In genomic region chr4:128997258-128997657, GRCm38 (mm10) we compare ENCODE assay signal across 17 mouse cellular contexts. TPM values are rescaled to one million over a fixed set of nuclear protein-coding genes. Genes with fewer than 3 reads are reported as not detected.
DNase-seq lines count a peak whose midpoint lies in the region; ATAC-seq and TF ChIP-seq lines count a peak whose summit lies in the region.
"Had no signal": no experiment of that assay in that cellular context is flagged by ENCODE, and none has a peak within 500 bp of the region (broad histone marks: within the 10 kb centered on the region; RNA-seq: fewer than 3 reads in every experiment).

No protein-coding gene starts in this region.

- TF ChIP-seq POLR2A in lung, adult 2 months (IDR thresholded peaks at IDR 0.05; ENCODE audit: borderline replicate concordance, extremely low read depth, low read depth, low read length): no peak

- DNase-seq in lung, postnatal 36 days: peak; percentile 23
- DNase-seq in lung, adult 2 months: no peak
- peak; percentile 60 for DNase-seq in c-Kit-positive CD71-positive TER-119-negative erythroid progenitor cells, embryonic 14.5 days (ENCODE audit: low read depth)
- no peak for DNase-seq in hindbrain, postnatal 0 days (ENCODE audit: low spot score)
- no peak for DNase-seq in forebrain, embryonic 14.5 days (ENCODE audit: low spot score)
- DNase-seq in layer of hippocampus, adult 8-10 months (ENCODE audit: low spot score in 2 of 2): no peak
- DNase-seq: adrenal gland, postnatal 10 days; gastrocnemius, postnatal 25 days; kidney, adult 11 months; right cerebral cortex, postnatal 14 days; thymus, postnatal 36 days had no signal

- no peaks in the 10 kb centered on the region for H3K27me3 ChIP-seq in intestine, embryonic 16.5 days (replicated peaks; ENCODE audit: control insufficient read depth, insufficient read depth, low read length)
- no peaks in the 10 kb centered on the region for H3K27me3 ChIP-seq in stomach, embryonic 15.5 days (replicated peaks)
- H3K27me3 ChIP-seq in hindbrain, postnatal 0 days (ENCODE audit: insufficient read depth, low read length): no peaks in the 10 kb centered on the region
- no peaks in the 10 kb centered on the region for H3K27me3 ChIP-seq in forebrain, embryonic 14.5 days (replicated peaks; ENCODE audit: control insufficient read depth, insufficient read depth, low read length)
- H3K27me3 ChIP-seq: heart, embryonic 12.5 days had no signal

- peak overlapping the region; percentile 12 for H3K27ac ChIP-seq in intestine, embryonic 16.5 days (ENCODE audit: low read length)
- H3K27ac ChIP-seq in stomach, embryonic 15.5 days: peak overlapping the region; percentile 53; the same call in 1 of the 2 replicates
- H3K27ac ChIP-seq in hindbrain, postnatal 0 days: no peak overlapping the region
- no peak overlapping the region for H3K27ac ChIP-seq in forebrain, embryonic 14.5 days (ENCODE audit: low read depth, low read length)
- H3K27ac ChIP-seq: midbrain, embryonic 13.5 days had no signal

- TF ChIP-seq CTCF in lung, adult 2 months (IDR thresholded peaks at IDR 0.05; ENCODE audit: insufficient read depth, low read length): no peak
- TF ChIP-seq CTCF in hindbrain, postnatal 0 days (IDR thresholded peaks at IDR 0.05; ENCODE audit: low read depth): no peak

- no peak overlapping the region for H3K4me3 ChIP-seq in lung, adult 2 months (replicated peaks; ENCODE audit: extremely low read depth, low read depth, low read length)
- 0 out of 2 replicates have a peak overlapping the region, but pooled peaks have one; percentile 2 for H3K4me3 ChIP-seq in intestine, embryonic 16.5 days (ENCODE audit: low read length)
- no peak overlapping the region for H3K4me3 ChIP-seq in stomach, embryonic 15.5 days (replicated peaks)
- H3K4me3 ChIP-seq in hindbrain, postnatal 0 days (ENCODE audit: low read length): no peak overlapping the region
- no peak overlapping the region for H3K4me3 ChIP-seq in forebrain, embryonic 14.5 days (ENCODE audit: low read depth, low read length)
- H3K4me3 ChIP-seq: erythroblast, embryonic 14.5 days; heart, embryonic 12.5 days; midbrain, embryonic 13.5 days had no signal

- H3K9me3 ChIP-seq in intestine, embryonic 16.5 days (ENCODE audit: control insufficient read depth, low read length): no peaks in the 10 kb centered on the region
- no peaks in the 10 kb centered on the region for H3K9me3 ChIP-seq in stomach, embryonic 15.5 days
- no peaks in the 10 kb centered on the region for H3K9me3 ChIP-seq in hindbrain, postnatal 0 days (ENCODE audit: low read length)
- H3K9me3 ChIP-seq in forebrain, embryonic 14.5 days (replicated peaks; ENCODE audit: control insufficient read depth, low read length): no peaks in the 10 kb centered on the region
- H3K9me3 ChIP-seq: heart, embryonic 12.5 days; midbrain, embryonic 13.5 days had no signal

- peaks cover 5% of the 10 kb centered on the region; the same call in 1 of the 2 replicates for H3K36me3 ChIP-seq in intestine, embryonic 16.5 days (ENCODE audit: control insufficient read depth, insufficient read depth, low read length)
- H3K36me3 ChIP-seq in stomach, embryonic 15.5 days: peaks cover 25% of the 10 kb centered on the region
- H3K36me3 ChIP-seq in hindbrain, postnatal 0 days (ENCODE audit: insufficient read depth, low read length): peaks cover 15% of the 10 kb centered on the region
- H3K36me3 ChIP-seq in forebrain, embryonic 14.5 days (ENCODE audit: control insufficient read depth, insufficient read depth, low read length): peaks cover 38% of the 10 kb centered on the region

- peak overlapping the region; percentile 1; the same call in 1 of the 2 replicates for H3K9ac ChIP-seq in intestine, embryonic 16.5 days (ENCODE audit: low read depth, low read length)
- no peak overlapping the region for H3K9ac ChIP-seq in stomach, embryonic 15.5 days
- no peak overlapping the region for H3K9ac ChIP-seq in hindbrain, postnatal 0 days (replicated peaks; ENCODE audit: low read length)
- H3K9ac ChIP-seq in forebrain, embryonic 14.5 days (ENCODE audit: low read length): no peak overlapping the region
- H3K9ac ChIP-seq: heart, embryonic 12.5 days; midbrain, embryonic 13.5 days had no signal

- peaks cover 11% of the 10 kb centered on the region; the same call in 1 of the 2 replicates for H3K4me1 ChIP-seq in lung, adult 2 months (ENCODE audit: control insufficient read depth, insufficient read depth, low read length)
- peaks cover 48% of the 10 kb centered on the region for H3K4me1 ChIP-seq in intestine, embryonic 16.5 days (ENCODE audit: control insufficient read depth, insufficient read depth, low read length)
- H3K4me1 ChIP-seq in stomach, embryonic 15.5 days: peaks cover 15% of the 10 kb centered on the region; the same call in 1 of the 2 replicates
- H3K4me1 ChIP-seq in hindbrain, postnatal 0 days (ENCODE audit: insufficient read depth, low read length): peaks cover 11% of the 10 kb centered on the region
- peaks cover 11% of the 10 kb centered on the region for H3K4me1 ChIP-seq in forebrain, embryonic 14.5 days (ENCODE audit: control insufficient read depth, insufficient read depth, low read length)

- ATAC-seq in intestine, embryonic 16.5 days: peak; percentile 69
- ATAC-seq in stomach, embryonic 15.5 days (ENCODE audit: insufficient read depth, low FRiP score, low read depth): no peak
- ATAC-seq in hindbrain, postnatal 0 days: no peak
- ATAC-seq in forebrain, embryonic 14.5 days: no peak
- ATAC-seq: lung, postnatal 0 days; midbrain, embryonic 13.5 days had no signal

- H3K4me2 ChIP-seq in intestine, embryonic 16.5 days (ENCODE audit: low read depth, low read length): peak overlapping the region; percentile 19; the same call in 1 of the 2 replicates
- no peak overlapping the region for H3K4me2 ChIP-seq in stomach, embryonic 15.5 days
- no peak overlapping the region for H3K4me2 ChIP-seq in hindbrain, postnatal 0 days (ENCODE audit: low read depth, low read length)
- H3K4me2 ChIP-seq in forebrain, embryonic 14.5 days (ENCODE audit: low read length): no peak overlapping the region
- H3K4me2 ChIP-seq: heart, embryonic 12.5 days; midbrain, embryonic 13.5 days had no signal

- 53% methylated on average over 8 of the region's 8 CpGs for WGBS in lung, adult 2 months
- 44% methylated on average over 8 of the region's 8 CpGs for WGBS in intestine, embryonic 16.5 days
- WGBS in stomach, embryonic 15.5 days: 64% methylated on average over 8 of the region's 8 CpGs
- whole genome bisulfite sequencing in hindbrain, postnatal 0 days: 73% methylated on average over 8 of the region's 8 CpGs
- WGBS in forebrain, embryonic 14.5 days: 76% methylated on average over 8 of the region's 8 CpGs

RNA-seq across cellular contexts. Expression of gene Ak2, which starts 5.5 kb away (rescaled TPM):
- 22.6 and 24.2 TPM in 2 replicates for polyA plus RNA-seq in lung, adult 2 months (2012; rRNA removed)
- 343 and 356 TPM in 2 replicates for polyA plus RNA-seq in intestine, embryonic 16.5 days (2015; fragmentation: Nextera tagmentation; extraction: Ambion mirVana)
- 200 and 217 TPM in 2 replicates for polyA plus RNA-seq in stomach, embryonic 15.5 days (2015; fragmentation: Nextera tagmentation; extraction: Ambion mirVana)
- 24.9 and 32.3 TPM in 2 replicates for total RNA-seq in hindbrain, postnatal 0 days (2014; rRNA removed)
- polyA plus RNA-seq in hindbrain, postnatal 0 days (2015; fragmentation: Nextera tagmentation; extraction: Ambion mirVana): 78.5 and 82.9 TPM in 2 replicates
- 89.2 and 93.6 TPM in 2 replicates for polyA plus RNA-seq in forebrain, embryonic 14.5 days (2014; fragmentation: Nextera tagmentation; extraction: Ambion mirVana)
- 10 to 100 TPM; 26.3 to 32.0 (median 27.8) TPM for total RNA-seq in layer of hippocampus, adult 8-10 months (2022)

RNA-seq across cellular contexts. Expression of gene Azin2, which starts 35.0 kb away (rescaled TPM):
- 46.2 and 49.4 TPM in 2 replicates for polyA plus RNA-seq in lung, adult 2 months (2012; rRNA removed)
- polyA plus RNA-seq in intestine, embryonic 16.5 days (2015; fragmentation: Nextera tagmentation; extraction: Ambion mirVana): 11.1 and 12.5 TPM in 2 replicates
- 16.7 and 18.4 TPM in 2 replicates for polyA plus RNA-seq in stomach, embryonic 15.5 days (2015; fragmentation: Nextera tagmentation; extraction: Ambion mirVana)
- total RNA-seq in hindbrain, postnatal 0 days (2014; rRNA removed): 32.7 and 35.0 TPM in 2 replicates
- polyA plus RNA-seq in hindbrain, postnatal 0 days (2015; fragmentation: Nextera tagmentation; extraction: Ambion mirVana): 32.9 and 33.0 TPM in 2 replicates
- polyA plus RNA-seq in forebrain, embryonic 14.5 days (2014; fragmentation: Nextera tagmentation; extraction: Ambion mirVana): 10.6 and 11.7 TPM in 2 replicates
- 10 to 100 TPM; 38.0 to 45.0 (median 43.4) TPM for total RNA-seq in layer of hippocampus, adult 8-10 months (2022)
- polyA plus RNA-seq: erythroblast, embryonic 14.5 days had no signal

Comparison
In these comparisons a context has a peak if more than half of its experiments do, and no peak if none do; other contexts are left out.
1. DNase-seq: peak in lung, postnatal 36 days (single experiment) and c-Kit-positive CD71-positive TER-119-negative erythroid progenitor cells, embryonic 14.5 days (single experiment); none in lung, adult 2 months (single experiment), hindbrain, postnatal 0 days (single experiment), forebrain, embryonic 14.5 days (single experiment) and layer of hippocampus, adult 8-10 months (0 of 2).
2. H3K27ac ChIP-seq: peak in intestine, embryonic 16.5 days (single experiment) and stomach, embryonic 15.5 days (single experiment); none in hindbrain, postnatal 0 days (single experiment) and forebrain, embryonic 14.5 days (single experiment).